Mouse (Mus musculus) myocyte (in vitro differentiated cells): ENCODE measurements around the gene Zbtb22.

Experiments
- MAX ChIP-seq: IDR thresholded peaks from one replicate; pipeline ENCODE4 v1.6.1; 2011; ENCODE audit warnings: low read depth, mild to moderate bottlenecking, control low read depth
- POLR2A ChIP-seq: IDR thresholded peaks from one replicate; pipeline ENCODE4 v1.6.1; 2011; ENCODE audit warnings: low read depth, mild to moderate bottlenecking, control low read depth, moderate library complexity; ENCODE audit not compliant: insufficient read length
- POLR2AphosphoS2 ChIP-seq: IDR thresholded peaks from one replicate; pipeline ENCODE4 v1.6.1; 2011; ENCODE audit warnings: low read depth, control low read depth; ENCODE audit not compliant: insufficient read length
- TCF3 ChIP-seq: IDR thresholded peaks from one replicate; pipeline ENCODE4 v1.6.1; 2011; ENCODE audit warnings: low read depth, control low read depth; ENCODE audit not compliant: insufficient read length
- USF1 ChIP-seq: IDR thresholded peaks from one replicate; pipeline ENCODE4 v1.6.1; 2011; ENCODE audit warnings: low read depth, mild to moderate bottlenecking, control low read depth, moderate library complexity

DNA sequence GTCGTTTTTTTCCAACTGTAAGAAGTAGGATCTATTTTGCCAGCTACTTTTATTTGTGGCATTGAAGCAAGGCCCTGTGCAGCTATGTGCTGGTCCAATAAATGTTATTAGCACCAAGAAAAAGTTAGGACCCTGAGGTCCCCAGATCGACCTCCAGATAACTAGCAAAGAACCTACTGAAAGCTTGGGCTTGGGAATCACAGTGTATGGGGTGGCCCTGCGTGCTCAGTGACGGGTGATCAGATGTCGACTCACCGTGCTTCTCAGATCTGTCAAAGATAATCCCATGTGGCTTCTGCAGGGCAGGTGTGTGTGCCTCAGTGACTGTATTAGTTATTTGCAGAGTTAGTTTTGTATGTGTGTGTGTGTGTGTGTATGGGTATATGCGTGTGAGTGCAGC, 5.7 kb downstream of the Zbtb22 start:
- TF ChIP-seq TCF3 (no peak), POLR2A (no peak), USF1 (no peak), MAX (no peak), POLR2AphosphoS2 (no peak)
